Mouse (Mus musculus) stomach, embryonic 14.5 days (tissue): ENCODE measurements around the gene Zfp536. TPM values are rescaled to one million over a fixed set of nuclear protein-coding genes. Genes with fewer than 3 reads are reported as not detected.

Experiments
- ATAC-seq: fragments of 200-750 bp; cut with Nextera tagmentation; 2 replicates; pipeline ENCODE4 v1.8.0; 2017; ENCODE audit warnings: low read depth, moderate TSS enrichment; ENCODE audit not compliant: insufficient number of reproducible peaks, insufficient read depth, low FRiP score
- H3K27ac ChIP-seq: fragments of 300-500 bp; sonication (generic); 2 replicates; pipeline ENCODE4 v1.5.1; 2014; ENCODE audit warnings: mild to moderate bottlenecking, low read length, moderate library complexity, mixed read lengths
- H3K27me3 ChIP-seq: fragments of 300-500 bp; sonication (generic); 2 replicates; pipeline ENCODE4 v1.6.1; 2014; ENCODE audit warnings: low read length, control low read depth, mixed read lengths; ENCODE audit not compliant: control insufficient read depth, insufficient read depth
- H3K36me3 ChIP-seq: fragments of 300-500 bp; sonication (generic); 2 replicates; pipeline ENCODE4 v1.6.1; 2014; ENCODE audit warnings: mild to moderate bottlenecking, control low read depth, low read length, moderate library complexity, mixed read lengths; ENCODE audit not compliant: control insufficient read depth, insufficient read depth
- H3K4me1 ChIP-seq: fragments of 300-500 bp; sonication (generic); 2 replicates; pipeline ENCODE4 v1.6.1; 2014; ENCODE audit warnings: low read length, control low read depth, mixed read lengths; ENCODE audit not compliant: control insufficient read depth, insufficient read depth
- H3K4me2 ChIP-seq: fragments of 300-500 bp; sonication (generic); replicated peaks from 2 replicates; pipeline ENCODE4 v1.6.1; 2014; ENCODE audit warnings: low read depth, low read length, control low read depth
- H3K4me3 ChIP-seq: fragments of 300-500 bp; sonication (generic); 2 replicates; pipeline ENCODE4 v1.5.1; 2014; ENCODE audit warnings: low read depth, low read length, control low read depth
- H3K9ac ChIP-seq: fragments of 300-500 bp; sonication (generic); replicated peaks from 2 replicates; pipeline ENCODE4 v1.6.1; 2014; ENCODE audit warnings: low read depth, mild to moderate bottlenecking, control low read depth, low read length, moderate library complexity, mixed read lengths
- H3K9me3 ChIP-seq: fragments of 300-500 bp; sonication (generic); 2 replicates; pipeline ENCODE4 v1.6.1; 2016; ENCODE audit warnings: low read depth, low read length, control low read depth; ENCODE audit not compliant: control insufficient read depth
- WGBS: fragments of 180-500 bp; shearing (Covaris S2); extraction: QIAGEN DNeasy Blood & Tissue Kit; methylation state at CpG from one replicate; pipeline ENCODE4 v1.1.7; 2014; 5-methylcytosine and 5-hydroxymethylcytosine counted together
- polyA plus RNA-seq: library from polyadenylated mRNA; unstranded; fragments of >200 nt; fragmentation: Nextera tagmentation; extraction: Ambion mirVana; gene quantifications from 2 replicates; pipeline ENCODE4 v1.2.1, GENCODE M21; 2014

The Zfp536 gene
- polyA plus RNA-seq, 1 experiment from 2014 or later, result 24.5 TPM

DNA sequence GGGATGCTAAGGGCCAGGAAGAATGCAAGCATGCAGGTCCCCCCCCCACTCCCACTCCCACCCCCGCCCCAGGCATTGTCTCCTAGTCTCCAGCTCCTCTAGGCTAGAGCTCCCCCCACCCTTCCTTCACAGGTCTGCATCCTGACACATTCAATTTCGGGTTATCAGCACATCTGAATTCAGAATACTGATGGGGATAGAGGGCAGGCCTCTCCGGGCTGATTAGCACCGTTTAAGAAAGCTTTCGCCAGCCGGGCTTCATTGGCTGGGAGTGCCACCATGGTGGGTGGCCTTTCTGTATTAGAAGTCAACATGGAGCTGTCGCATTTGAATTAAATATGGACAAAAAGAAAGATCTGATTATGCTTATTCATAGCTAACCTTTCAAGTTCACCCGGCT lies 36.2 kb downstream of the Zfp536 start:
- 39% methylated on average over 8 of the region's 8 CpGs for WGBS
- H3K9me3 ChIP-seq, result no peaks in the 10 kb centered on the region
- H3K9ac ChIP-seq, result no peak overlapping the region
- H3K27ac ChIP-seq, result no peak overlapping the region
- H3K27me3 ChIP-seq, result no peaks in the 10 kb centered on the region
- H3K36me3 ChIP-seq, result no peaks in the 10 kb centered on the region
- peak; percentile 23; the same call in 1 of the 2 replicates for ATAC-seq
- peaks cover 11% of the 10 kb centered on the region; the same call in 1 of the 2 replicates for H3K4me1 ChIP-seq
- no peak overlapping the region for H3K4me2 ChIP-seq
- H3K4me3 ChIP-seq, result no peak overlapping the region

DNA sequence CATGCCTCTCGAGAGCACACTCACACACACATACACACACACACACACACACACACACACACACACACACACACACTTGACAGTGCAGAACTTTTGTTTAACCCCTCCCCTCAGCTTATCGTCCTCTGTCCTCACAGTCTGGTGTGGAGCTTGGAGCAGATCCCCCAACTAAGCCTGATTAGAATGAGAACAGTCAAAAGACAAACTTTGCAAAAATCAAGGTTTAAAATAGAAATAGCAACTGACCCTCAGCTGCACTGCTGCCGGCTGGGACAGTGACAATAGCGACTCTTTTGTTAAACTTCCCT lies 37.1 kb downstream of the Zfp536 start:
- Histone ChIP-seq H3K9me3 (no peaks in the 10 kb centered on the region), H3K27ac (no peak overlapping the region), H3K27me3 (no peaks in the 10 kb centered on the region), H3K36me3 (no peaks in the 10 kb centered on the region), H3K4me2 (no peak overlapping the region), H3K4me1 (peaks cover 11% of the 10 kb centered on the region; the same call in 1 of the 2 replicates), H3K4me3 (no peak overlapping the region), H3K9ac (no peak overlapping the region)
- ATAC-seq, result no peak
- WGBS, result 16% methylated on average over 4 of the region's 4 CpGs

DNA sequence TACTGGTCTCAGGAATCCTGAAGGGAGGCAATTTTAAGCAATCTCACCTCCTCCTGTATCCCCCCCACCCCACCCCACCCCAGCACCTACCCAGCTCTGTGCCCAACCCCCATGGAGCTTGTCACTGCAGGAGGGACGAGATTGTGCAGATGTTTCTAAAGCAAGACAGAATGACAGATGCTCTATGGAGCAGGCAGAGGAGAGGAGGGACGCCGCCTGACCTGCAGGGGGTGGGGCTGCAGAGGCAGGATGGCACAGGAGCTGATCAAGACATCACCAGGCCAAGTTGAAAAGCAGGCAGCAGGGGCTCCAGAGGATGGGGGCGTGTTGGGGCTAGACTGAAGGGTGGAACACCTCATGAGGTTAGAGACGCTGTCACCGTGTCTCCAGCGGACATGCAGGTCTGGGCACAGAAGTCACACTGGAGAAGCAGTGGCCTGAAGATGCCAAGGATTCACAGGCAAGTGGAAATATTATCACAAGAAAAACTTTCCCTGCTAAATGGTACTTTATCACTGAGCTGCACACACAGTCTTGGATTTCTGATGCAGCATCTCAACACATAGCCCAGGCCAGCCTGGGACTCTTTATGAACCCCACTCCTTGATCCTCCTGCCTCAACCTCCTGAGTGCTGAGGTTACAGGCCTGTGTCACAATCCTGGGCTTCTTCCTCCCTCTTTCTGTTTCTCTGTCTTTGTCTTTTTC lies 37.6 kb downstream of the Zfp536 start:
- Histone ChIP-seq H3K4me3 (no peak overlapping the region), H3K9ac (no peak overlapping the region), H3K4me2 (no peak overlapping the region), H3K4me1 (peaks cover 11% of the 10 kb centered on the region; the same call in 1 of the 2 replicates), H3K9me3 (no peaks in the 10 kb centered on the region), H3K27me3 (no peaks in the 10 kb centered on the region), H3K27ac (no peak overlapping the region), H3K36me3 (no peaks in the 10 kb centered on the region)
- 0 out of 2 replicates have a peak, but pooled peaks have one; percentile 46 for ATAC-seq
- WGBS, result 36% methylated on average over 7 of the region's 7 CpGs

DNA sequence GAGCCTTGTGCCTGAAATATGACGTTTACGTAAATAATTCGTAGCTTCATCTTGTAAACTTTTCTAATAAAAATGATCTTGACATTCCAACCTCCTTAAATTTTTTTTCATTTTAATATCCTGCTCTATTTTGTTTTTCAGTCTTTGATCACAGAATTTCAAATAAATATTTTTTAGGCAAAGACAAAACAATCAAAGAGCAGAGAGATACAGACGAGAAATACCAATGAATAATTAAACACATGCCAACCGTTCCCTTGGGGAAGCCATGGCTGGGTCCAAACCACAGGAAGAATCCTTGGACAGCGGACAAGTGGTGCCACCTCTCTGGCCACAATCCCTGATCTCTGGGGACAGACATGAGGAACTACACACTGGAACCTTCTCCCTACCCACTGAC lies 38.3 kb downstream of the Zfp536 start:
- no peak for ATAC-seq
- no peak overlapping the region for H3K9ac ChIP-seq
- H3K4me1 ChIP-seq, result peaks cover 11% of the 10 kb centered on the region; the same call in 1 of the 2 replicates
- no peak overlapping the region for H3K4me2 ChIP-seq
- WGBS, result 64% methylated on average over 6 of the region's 6 CpGs
- no peaks in the 10 kb centered on the region for H3K36me3 ChIP-seq
- H3K27me3 ChIP-seq, result no peaks in the 10 kb centered on the region
- no peak overlapping the region for H3K27ac ChIP-seq
- no peak overlapping the region for H3K4me3 ChIP-seq
- no peaks in the 10 kb centered on the region for H3K9me3 ChIP-seq

DNA sequence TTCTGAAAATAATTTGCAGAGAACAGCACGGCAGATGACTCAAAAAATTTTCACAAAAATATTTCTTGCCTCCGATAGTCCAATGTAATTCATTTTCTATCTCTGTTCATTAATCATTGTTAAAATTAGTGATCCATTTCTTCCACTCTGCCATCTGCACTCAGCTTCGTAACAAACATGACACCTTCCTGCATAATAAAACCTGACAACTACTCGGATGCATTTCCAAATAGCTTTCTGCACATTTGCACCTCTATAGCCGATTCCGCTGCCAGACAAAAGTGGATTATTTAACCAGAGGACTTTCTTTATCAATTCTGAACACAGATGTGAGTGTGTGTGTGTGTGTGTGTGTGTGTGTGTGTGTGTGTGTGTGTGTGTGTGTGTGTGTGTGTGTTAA lies 38.9 kb downstream of the Zfp536 start:
- Histone ChIP-seq H3K4me2 (no peak overlapping the region), H3K4me3 (no peak overlapping the region), H3K4me1 (peaks cover 11% of the 10 kb centered on the region; the same call in 1 of the 2 replicates), H3K27ac (no peak overlapping the region), H3K9me3 (no peaks in the 10 kb centered on the region), H3K9ac (no peak overlapping the region), H3K27me3 (no peaks in the 10 kb centered on the region), H3K36me3 (no peaks in the 10 kb centered on the region)
- 81% methylated on average over 6 of the region's 6 CpGs for WGBS
- ATAC-seq, result no peak

DNA sequence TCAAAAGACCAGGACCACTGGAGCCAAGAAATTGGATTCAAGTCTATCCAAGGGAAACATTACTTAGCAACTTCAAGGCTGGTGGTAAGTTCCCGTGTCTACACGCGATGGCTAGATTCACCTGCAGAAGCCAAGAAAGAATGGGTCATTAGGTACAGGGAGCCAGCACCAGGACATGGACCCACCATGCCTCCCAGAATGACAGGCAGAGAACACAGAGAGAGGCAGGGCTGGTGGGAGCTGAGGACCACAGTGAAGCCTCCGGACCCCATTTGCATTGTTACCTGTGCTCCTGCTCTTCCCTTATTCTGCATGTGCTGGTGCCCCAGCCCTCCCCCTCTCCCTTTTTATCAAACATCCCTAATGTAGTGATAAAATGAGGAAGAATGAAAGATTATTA lies 39.4 kb downstream of the Zfp536 start:
- Histone ChIP-seq H3K4me3 (no peak overlapping the region), H3K27me3 (no peaks in the 10 kb centered on the region), H3K27ac (no peak overlapping the region), H3K9me3 (no peaks in the 10 kb centered on the region), H3K36me3 (no peaks in the 10 kb centered on the region), H3K4me2 (no peak overlapping the region), H3K4me1 (peaks cover 11% of the 10 kb centered on the region; the same call in 1 of the 2 replicates), H3K9ac (no peak overlapping the region)
- WGBS, result 94% methylated on average over 4 of the region's 4 CpGs
- no peak for ATAC-seq

DNA sequence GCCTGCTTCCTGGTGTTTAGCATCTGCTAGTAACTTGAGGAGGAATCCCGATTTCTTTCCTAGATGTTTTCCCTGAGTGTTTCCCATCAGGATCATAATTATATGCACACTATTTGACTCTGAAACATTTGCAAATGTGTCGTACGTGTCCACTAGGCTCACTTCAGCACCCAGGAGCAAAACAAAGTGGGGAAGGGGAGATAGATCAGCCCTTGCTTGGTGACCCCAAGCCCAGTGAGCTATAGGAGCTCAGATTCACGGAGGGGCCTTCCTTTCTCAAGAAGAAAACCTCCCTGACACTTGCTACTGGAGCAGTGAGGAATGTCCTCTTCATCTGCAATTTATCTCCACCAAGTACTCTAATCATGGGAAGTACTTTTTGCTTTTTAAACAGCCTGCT lies 40.7 kb downstream of the Zfp536 start:
- H3K4me2 ChIP-seq, result no peak overlapping the region
- H3K27ac ChIP-seq, result no peak overlapping the region
- no peaks in the 10 kb centered on the region for H3K36me3 ChIP-seq
- 58% methylated on average over 4 of the region's 4 CpGs for WGBS
- H3K27me3 ChIP-seq, result no peaks in the 10 kb centered on the region
- H3K9me3 ChIP-seq, result no peaks in the 10 kb centered on the region
- H3K4me3 ChIP-seq, result no peak overlapping the region
- no peak overlapping the region for H3K9ac ChIP-seq
- no peak for ATAC-seq
- H3K4me1 ChIP-seq, result peaks cover 11% of the 10 kb centered on the region; the same call in 1 of the 2 replicates

DNA sequence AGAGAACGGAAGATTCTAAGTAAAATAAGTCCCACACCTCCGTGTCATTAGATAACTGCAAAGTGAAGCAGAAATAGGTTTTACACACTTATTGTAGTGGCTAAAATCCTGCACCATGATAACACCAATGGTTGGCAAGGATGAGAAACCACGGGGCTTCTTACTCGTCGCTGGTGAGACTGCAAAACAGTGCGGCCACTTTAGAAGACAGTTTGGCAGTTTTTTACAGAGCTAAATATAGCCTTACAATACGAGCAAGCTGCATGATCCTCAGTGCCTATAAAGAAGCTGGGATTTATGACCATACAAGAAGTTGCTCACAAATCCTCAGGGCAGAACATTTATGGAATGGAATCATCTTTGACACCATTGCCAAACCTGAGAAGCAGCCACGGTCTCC lies 45.7 kb downstream of the Zfp536 start:
- H3K27ac ChIP-seq, result no peak overlapping the region
- no peak for ATAC-seq
- H3K4me3 ChIP-seq, result no peak overlapping the region
- no peaks in the 10 kb centered on the region for H3K36me3 ChIP-seq
- H3K9me3 ChIP-seq, result no peaks in the 10 kb centered on the region
- H3K27me3 ChIP-seq, result no peaks in the 10 kb centered on the region
- no peaks in the 10 kb centered on the region for H3K4me1 ChIP-seq
- no peak overlapping the region for H3K4me2 ChIP-seq
- no peak overlapping the region for H3K9ac ChIP-seq
- 80% methylated on average over 8 of the region's 8 CpGs for WGBS
